Mouse (Mus musculus): Measurements from ENCODE around the gene Wdr43. TPM values are rescaled to one million over a fixed set of nuclear protein-coding genes. Genes with fewer than 3 reads are reported as not detected.

Wdr43 gene
- polyA plus RNA-seq, 1 experiment: 5.0 TPM

DNA sequence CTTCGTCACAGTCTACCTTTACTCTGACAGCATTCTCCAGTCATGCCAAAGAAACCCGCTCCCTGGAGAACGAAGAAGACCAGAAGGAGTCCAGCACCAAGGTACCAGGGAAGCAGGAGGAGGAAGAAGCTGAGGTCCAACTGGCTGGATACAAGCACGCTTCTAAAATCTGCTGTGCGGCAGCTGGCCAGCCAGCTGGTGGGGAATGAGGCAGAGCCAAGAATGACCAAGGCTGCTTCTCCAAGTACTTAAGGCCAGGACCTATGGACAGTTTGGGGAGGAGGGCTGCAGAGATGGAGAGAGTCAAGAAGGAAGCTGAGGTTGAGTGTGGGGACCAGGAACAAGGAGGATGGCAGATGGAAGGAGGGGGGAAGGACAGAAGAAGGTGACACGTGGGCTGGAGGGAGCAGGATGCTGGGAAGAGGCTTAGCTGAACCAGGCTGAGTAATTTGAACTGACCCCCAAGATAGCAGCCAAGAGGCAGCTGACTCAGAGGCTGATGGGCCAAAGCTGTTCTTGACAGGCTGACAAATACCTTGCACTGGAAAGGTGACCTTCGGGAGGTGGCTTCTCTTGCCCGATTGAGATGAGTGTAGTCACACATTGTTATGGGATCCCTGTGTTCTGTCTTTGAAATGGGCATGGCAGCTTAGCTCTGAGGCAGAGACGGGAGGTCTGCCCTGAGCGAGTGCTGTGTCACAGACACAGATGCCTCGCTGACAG lies 82.4 kb downstream of the Wdr43 start:
- 59% methylated on average over 11 of the region's 11 CpGs for WGBS
- no peak overlapping the region for H3K4me3 ChIP-seq (ENCODE audit: insufficient read depth, low read depth, low read length)
- TF ChIP-seq CTCF (conservative IDR thresholded peaks at IDR 0.05; ENCODE audit: insufficient read depth, insufficient read length, low read depth, low read length) (no peak), POLR2A (IDR thresholded peaks at IDR 0.05; ENCODE audit: low read depth, low read length) (no peak)
- no peak overlapping the region for H3K27ac ChIP-seq (ENCODE audit: insufficient read depth, low read depth, low read length)
- H3K27me3 ChIP-seq (replicated peaks; ENCODE audit: control insufficient read depth, insufficient read depth, low read length): no peaks in the 10 kb centered on the region
- no peaks in the 10 kb centered on the region for H3K4me1 ChIP-seq (ENCODE audit: control insufficient read depth, insufficient read depth, low read length)
- no peak for DNase-seq
- H3K36me3 ChIP-seq (ENCODE audit: control insufficient read depth, insufficient read depth, low read length): no peaks in the 10 kb centered on the region

DNA sequence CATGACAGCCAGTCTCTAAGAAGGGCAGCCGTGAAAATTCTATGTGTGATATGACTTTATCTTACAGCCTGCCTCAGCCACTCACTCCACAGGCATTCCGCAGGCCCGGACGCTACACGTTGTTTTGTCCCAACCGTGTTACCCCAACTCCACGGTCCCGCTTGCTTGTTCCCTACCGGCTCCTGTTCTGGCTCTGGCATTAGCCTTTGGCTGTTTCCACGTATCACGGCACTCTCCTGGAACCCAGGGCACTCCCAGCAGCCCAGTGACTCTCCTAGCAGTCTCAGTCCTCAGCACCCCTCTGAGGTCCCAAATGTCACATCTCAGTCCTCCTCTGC lies 82.9 kb downstream of the Wdr43 start:
- TF ChIP-seq CTCF (conservative IDR thresholded peaks at IDR 0.05; ENCODE audit: insufficient read depth, insufficient read length, low read depth, low read length) (no peak), POLR2A (IDR thresholded peaks at IDR 0.05; ENCODE audit: low read depth, low read length) (no peak)
- Histone ChIP-seq H3K4me1 (ENCODE audit: control insufficient read depth, insufficient read depth, low read length) (no peaks in the 10 kb centered on the region), H3K4me3 (ENCODE audit: insufficient read depth, low read depth, low read length) (no peak overlapping the region), H3K27ac (ENCODE audit: insufficient read depth, low read depth, low read length) (no peak overlapping the region), H3K36me3 (ENCODE audit: control insufficient read depth, insufficient read depth, low read length) (no peaks in the 10 kb centered on the region), H3K27me3 (replicated peaks; ENCODE audit: control insufficient read depth, insufficient read depth, low read length) (no peaks in the 10 kb centered on the region)
- no peak for DNase-seq
- 86% methylated on average over 11 of the region's 11 CpGs for WGBS

DNA sequence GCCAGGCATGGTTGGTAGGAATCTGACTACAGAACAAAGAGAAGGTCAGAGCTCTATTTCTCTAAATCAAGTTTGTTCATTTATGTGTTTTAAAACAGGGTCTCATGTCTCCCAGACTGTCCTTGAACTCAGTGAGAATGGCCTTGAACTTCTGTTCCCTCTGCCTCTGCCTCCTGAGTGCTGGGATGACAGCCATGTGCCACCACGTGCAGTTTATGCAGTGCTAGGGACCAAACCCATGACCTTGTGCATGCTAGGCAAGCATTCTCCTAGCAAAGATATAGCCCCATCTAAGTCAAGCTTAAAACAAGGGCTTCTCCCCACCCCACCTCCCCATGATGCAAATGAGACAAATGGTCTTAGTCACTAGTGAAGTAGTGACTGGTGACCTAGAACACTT lies 89.4 kb downstream of the Wdr43 start:
- DNase-seq: no peak
- TF ChIP-seq CTCF (conservative IDR thresholded peaks at IDR 0.05; ENCODE audit: insufficient read depth, insufficient read length, low read depth, low read length): no peak
- TF ChIP-seq POLR2A (IDR thresholded peaks at IDR 0.05; ENCODE audit: low read depth, low read length): no peak
- Histone ChIP-seq H3K36me3 (ENCODE audit: control insufficient read depth, insufficient read depth, low read length) (no peaks in the 10 kb centered on the region), H3K27me3 (replicated peaks; ENCODE audit: control insufficient read depth, insufficient read depth, low read length) (no peaks in the 10 kb centered on the region), H3K4me1 (ENCODE audit: control insufficient read depth, insufficient read depth, low read length) (no peaks in the 10 kb centered on the region), H3K27ac (ENCODE audit: insufficient read depth, low read depth, low read length) (no peak overlapping the region), H3K4me3 (ENCODE audit: insufficient read depth, low read depth, low read length) (no peak overlapping the region)
- 50% methylated on average over 1 of the region's 1 CpGs for WGBS

DNA sequence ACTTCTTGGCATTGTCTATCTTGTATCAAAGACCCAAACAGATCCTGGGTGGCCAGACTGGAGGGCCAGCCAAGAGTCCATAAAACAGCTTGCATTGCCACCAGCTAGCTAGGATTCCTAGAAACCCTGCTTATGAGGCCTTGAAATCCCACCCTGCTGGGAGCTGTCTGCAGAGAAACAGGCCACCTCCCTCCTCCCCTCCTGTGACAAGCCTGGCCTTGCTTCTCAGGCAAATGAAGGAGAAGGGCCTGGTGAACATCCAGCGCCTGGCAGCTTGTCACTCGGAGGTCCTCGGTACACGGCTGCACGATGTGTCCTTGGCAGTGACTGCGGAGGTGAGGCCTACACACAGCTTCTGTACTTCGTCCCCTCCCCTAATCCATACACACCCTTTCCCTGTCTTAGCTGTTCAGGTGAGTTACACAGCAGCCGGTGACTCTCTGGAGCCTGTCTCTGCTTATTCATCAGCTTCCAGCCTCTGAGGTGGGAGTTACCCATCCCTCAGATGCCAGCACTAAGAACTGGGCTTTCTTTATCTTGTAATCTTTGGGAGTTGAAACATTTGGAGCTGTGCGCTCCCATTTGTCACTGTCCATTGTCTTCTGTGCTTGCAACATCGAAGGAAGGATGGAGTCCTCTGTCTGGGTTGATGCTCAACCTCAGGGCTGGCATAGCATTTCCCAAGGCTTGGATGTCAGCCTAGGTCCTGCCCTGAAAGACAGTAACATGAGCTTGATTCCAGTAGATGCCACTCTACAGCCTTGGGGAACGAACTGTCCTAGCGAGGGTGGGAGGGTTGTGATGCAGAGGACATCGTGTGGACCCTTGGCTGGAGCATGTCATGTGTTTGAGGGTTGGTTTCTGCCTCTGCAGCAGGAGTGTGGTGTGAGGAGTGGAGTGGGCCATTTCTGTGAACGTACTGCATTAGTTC lies 90.1 kb downstream of the Wdr43 start:
- H3K27me3 ChIP-seq (replicated peaks; ENCODE audit: control insufficient read depth, insufficient read depth, low read length): no peaks in the 10 kb centered on the region
- no peak overlapping the region for H3K4me3 ChIP-seq (ENCODE audit: insufficient read depth, low read depth, low read length)
- no peaks in the 10 kb centered on the region for H3K36me3 ChIP-seq (ENCODE audit: control insufficient read depth, insufficient read depth, low read length)
- DNase-seq: no peak
- H3K4me1 ChIP-seq (ENCODE audit: control insufficient read depth, insufficient read depth, low read length): no peaks in the 10 kb centered on the region
- WGBS: 89% methylated on average over 14 of the region's 14 CpGs
- TF ChIP-seq POLR2A (IDR thresholded peaks at IDR 0.05; ENCODE audit: low read depth, low read length) (no peak), CTCF (conservative IDR thresholded peaks at IDR 0.05; ENCODE audit: insufficient read depth, insufficient read length, low read depth, low read length) (no peak)
- no peak overlapping the region for H3K27ac ChIP-seq (ENCODE audit: insufficient read depth, low read depth, low read length)

DNA sequence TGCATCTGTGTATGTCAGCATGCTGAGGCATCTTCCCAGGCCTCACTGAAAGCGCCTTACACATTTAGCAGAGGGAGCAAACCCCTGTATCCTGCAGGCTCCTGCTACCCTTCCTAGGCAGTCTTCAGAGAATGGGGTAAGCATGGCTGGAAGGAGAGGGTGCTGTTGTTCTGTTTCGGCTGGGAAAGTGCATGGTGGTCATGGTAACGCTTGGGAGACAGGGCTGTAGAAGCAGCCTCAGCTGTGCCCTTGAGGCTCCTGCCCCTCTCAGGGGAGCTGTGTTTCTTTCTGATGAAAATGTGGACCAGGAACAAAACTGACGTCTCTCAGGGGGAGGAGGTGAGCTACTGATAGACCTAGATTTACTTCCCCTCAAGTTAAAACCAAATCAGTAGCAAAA lies 92.0 kb downstream of the Wdr43 start:
- TF ChIP-seq POLR2A (IDR thresholded peaks at IDR 0.05; ENCODE audit: low read depth, low read length) (no peak), CTCF (conservative IDR thresholded peaks at IDR 0.05; ENCODE audit: insufficient read depth, insufficient read length, low read depth, low read length) (no peak)
- WGBS: 62% methylated on average over 4 of the region's 4 CpGs

More for the DNA sequence above, 92.0 kb downstream of the Wdr43 start:
- H3K36me3 ChIP-seq (ENCODE audit: control insufficient read depth, insufficient read depth, low read length): no peaks in the 10 kb centered on the region
- no peak overlapping the region for H3K4me3 ChIP-seq (ENCODE audit: insufficient read depth, low read depth, low read length)
- no peak overlapping the region for H3K27ac ChIP-seq (ENCODE audit: insufficient read depth, low read depth, low read length)
- H3K27me3 ChIP-seq (replicated peaks; ENCODE audit: control insufficient read depth, insufficient read depth, low read length): no peaks in the 10 kb centered on the region
- no peaks in the 10 kb centered on the region for H3K4me1 ChIP-seq (ENCODE audit: control insufficient read depth, insufficient read depth, low read length)
- DNase-seq: no peak

Other genes starting within 250 kb of the Wdr43 start
- gene Gm4707, start 156.0 kb upstream of the Wdr43 start, polyA plus RNA-seq (2012; rRNA removed): 0.22 and 0.29 TPM in 2 replicates
- gene Smchd1, start 140.6 kb upstream of the Wdr43 start, polyA plus RNA-seq (2012; rRNA removed): 5.6 and 6.8 TPM in 2 replicates
- gene Ndc80, start 89.0 kb upstream of the Wdr43 start, polyA plus RNA-seq (2012; rRNA removed): 0.03 TPM in 1 of 2 replicates, not detected in the other
- gene Spdya, start 63.8 kb upstream of the Wdr43 start, polyA plus RNA-seq (2012; rRNA removed): 0.08 TPM in 1 of 2 replicates, not detected in the other
- 0.04 and 0.06 TPM in 2 replicates for gene Togaram2, start 57.4 kb downstream of the Wdr43 start, polyA plus RNA-seq (2012; rRNA removed)
- not detected in 2 replicates for gene Pcare, start 137.0 kb downstream of the Wdr43 start, polyA plus RNA-seq (2012; rRNA removed)
- 5.8 and 8.0 TPM in 2 replicates for gene Clip4, start 152.6 kb downstream of the Wdr43 start, polyA plus RNA-seq (2012; rRNA removed)